Mouse (Mus musculus) inflammation-experienced regulatory T-cells, adult 16 weeks (primary cell): ENCODE measurements around the gene Wbp1l. TPM values are rescaled to one million over a fixed set of nuclear protein-coding genes. Genes with fewer than 3 reads are reported as not detected.

Experiments used
- polyA plus RNA-seq: library from polyadenylated mRNA; unstranded; fragments of 100-300 nt; shearing (Covaris generic); gene quantifications from one replicate; pipeline ENCODE4 v1.2.1, GENCODE M21; 2017

The Wbp1l gene
- polyA plus RNA-seq, result 78.1 TPM

DNA sequence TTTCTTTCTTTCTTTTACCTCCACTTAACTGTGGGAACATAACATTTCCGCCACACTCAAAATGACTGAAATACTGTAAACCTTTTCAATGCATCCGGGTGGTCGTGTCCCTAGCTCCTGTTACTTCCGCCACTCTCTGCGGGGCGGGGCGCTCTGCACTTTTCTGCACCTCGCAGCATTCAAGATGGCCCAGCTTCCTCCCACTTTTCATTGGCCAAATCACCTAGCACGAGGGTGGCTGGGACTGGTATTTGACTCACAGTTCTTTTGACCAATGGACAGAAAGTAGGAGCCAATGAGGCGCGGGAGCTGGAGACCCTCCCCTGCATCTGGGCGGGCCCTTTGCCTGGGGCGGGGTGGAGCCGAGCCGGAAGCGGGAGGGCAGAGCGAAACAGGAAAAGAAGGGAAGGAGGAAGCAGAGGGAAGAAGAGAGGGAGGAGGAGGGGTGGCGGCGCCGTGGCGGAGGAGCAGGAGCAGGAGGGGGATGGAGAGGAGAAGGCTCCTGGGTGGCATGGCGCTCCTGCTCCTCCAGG lies at the start of gene Wbp1l:
TSS of gene Wbp1l (plus strand) at position 365 of the 533 bp plus-strand sequence.

DNA sequence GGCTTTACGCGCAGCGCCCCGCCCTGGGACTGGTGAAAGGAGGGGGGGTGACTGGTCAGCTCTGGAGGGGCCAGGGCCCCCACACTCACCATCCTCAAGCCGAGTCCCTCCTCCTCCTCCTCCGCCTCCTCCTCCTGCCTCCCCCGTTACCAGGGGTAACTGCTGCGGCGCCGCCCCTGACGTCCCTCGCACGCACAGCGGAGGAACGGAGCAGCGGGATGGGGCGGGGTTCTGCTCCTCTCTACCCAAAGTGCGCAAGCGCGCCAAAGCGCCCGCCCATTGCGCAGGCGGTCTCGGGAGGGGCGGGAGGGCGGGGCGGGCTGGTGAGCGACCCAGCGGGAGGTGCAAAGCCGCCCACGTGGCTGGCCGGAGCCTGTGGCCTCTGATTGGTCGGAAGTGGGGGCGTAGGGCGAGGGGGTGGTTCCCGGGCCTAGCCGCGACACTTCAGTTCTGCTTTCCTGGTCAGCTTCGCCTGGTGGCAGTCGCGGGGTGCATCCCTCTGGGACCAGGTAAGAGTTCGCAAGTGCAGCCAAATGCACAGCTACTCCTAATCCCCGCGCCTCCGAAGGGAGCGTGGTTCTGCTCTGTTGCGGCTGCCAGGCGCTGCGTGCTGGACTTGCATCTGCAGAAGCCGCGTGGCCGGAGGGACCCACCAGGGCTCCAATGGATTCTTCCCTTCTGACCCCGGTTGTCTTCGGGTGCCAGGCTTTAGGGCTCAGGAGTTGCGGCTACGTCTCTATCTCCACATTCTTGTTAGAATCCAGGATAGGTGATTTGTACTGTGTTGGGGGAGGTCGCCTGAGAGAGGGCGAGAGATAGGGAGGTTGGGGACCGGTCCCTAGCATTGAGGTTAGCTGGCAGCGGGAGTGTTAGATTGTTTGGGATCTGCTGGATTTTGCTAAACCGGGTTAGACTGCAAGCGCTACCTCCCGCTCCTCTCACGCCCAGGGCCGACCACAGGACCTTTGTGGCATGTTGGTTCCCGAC lies 25.6 kb upstream of the Wbp1l start, which contains the start of the genes Arl3 and Sfxn2:
TSS of gene Arl3 (minus strand) at position 248 of the 987 bp plus-strand sequence.
TSS of gene Sfxn2 (plus strand) at position 415 of the 987 bp plus-strand sequence.

DNA sequence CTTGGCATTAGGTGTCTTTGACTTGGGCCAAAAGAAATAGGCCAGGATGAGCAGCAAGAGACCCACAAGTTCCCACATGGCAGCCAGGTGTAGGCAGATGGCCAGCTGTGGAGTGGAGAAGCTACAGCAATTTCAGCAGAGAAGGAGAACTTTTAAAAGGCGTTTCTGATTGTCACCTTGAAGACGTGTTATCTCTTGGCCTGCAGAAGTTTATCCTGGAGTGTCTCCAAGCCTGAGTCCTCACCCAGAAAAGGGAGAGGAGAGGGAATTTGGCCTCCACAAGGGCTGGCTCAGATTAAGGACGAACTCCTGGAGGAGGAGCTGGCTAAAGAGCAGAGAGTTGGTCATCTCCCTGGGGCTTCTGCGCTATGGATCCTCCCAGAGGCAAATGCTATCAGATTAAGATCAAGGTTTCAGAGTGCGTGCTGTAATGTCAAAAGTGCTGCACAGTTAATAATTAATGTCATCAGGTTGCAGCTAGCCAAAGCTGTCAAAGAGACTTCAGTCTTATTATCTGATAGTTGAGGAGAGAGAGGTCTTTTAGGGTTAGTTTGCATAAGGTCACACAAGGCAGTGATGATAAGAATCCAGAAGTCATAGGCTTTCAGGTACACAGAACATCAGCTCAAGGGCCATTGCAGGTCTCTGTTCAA lies 74.0 kb downstream of the Wbp1l start, which contains the start of gene Cyp17a1:
TSS of gene Cyp17a1 (minus strand) at position 407 of the 653 bp plus-strand sequence.

DNA sequence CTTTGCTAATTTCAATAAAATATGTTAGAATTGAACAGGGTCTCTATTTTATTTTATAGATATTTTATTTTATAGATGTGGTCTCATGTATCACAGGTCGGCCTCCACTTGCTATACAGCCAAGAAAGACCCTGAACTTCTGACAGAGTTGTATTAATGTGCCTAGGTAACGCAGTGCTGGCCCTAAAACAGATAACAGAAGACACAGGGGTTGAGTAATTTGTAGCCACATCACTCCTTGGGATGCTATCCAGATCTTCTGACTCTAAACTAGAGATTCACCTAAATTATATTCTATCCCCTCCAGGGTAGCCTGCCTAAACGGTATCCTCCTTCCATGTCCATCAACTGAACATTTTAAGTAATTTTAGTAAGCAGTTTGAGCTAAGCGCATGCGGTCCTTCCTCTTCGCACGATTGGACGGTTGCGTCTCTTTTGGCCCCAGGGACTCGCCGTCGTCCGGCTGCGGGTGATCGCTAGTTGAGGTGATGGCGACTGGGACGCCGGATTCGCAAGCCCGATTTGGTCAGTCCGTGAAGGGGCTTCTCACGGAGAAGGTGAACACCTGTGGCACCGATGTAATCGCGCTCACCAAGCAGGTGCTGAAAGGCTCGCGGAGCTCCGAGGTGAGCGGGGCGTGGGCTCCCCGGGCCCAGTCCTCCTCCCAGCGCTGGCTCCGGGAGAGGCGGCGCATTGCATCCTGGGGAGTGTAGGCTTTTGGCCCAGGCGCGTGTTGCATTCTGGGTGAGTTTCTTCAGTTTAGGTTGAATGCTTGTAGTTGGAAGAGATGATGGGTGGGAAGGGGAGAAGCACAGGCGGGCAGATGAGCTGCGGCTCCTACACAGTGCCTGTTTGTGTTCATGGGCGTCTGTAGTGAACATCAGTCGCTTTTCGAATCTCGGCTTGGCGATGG lies 90.8 kb downstream of the Wbp1l start, which contains the start of gene Borcs7:
TSS of gene Borcs7 (plus strand) at position 447 of the 913 bp plus-strand sequence.

Other genes with a start within 250 kb of the Wbp1l start
- 0.21 TPM for gene 2310034G01Rik, start 248.8 kb upstream of the Wbp1l start, polyA plus RNA-seq
- gene Actr1a, start 203.3 kb upstream of the Wbp1l start, polyA plus RNA-seq, result 108 TPM
- 45.4 TPM for gene Sufu, start 202.2 kb upstream of the Wbp1l start, polyA plus RNA-seq
- 37.0 TPM for gene Trim8, start 97.4 kb upstream of the Wbp1l start, polyA plus RNA-seq
- gene Arl3, start 25.9 kb upstream of the Wbp1l start, polyA plus RNA-seq, result 27.7 TPM
- gene Sfxn2, start 25.7 kb upstream of the Wbp1l start, polyA plus RNA-seq, result 16.3 TPM
- not detected for gene Cyp17a1, start 74.1 kb downstream of the Wbp1l start, polyA plus RNA-seq
- gene Borcs7, start 90.8 kb downstream of the Wbp1l start, polyA plus RNA-seq, result 5.1 TPM
- 13.8 TPM for gene As3mt, start 108.4 kb downstream of the Wbp1l start, polyA plus RNA-seq
- gene Cnnm2, start 162.5 kb downstream of the Wbp1l start, polyA plus RNA-seq, result 1.9 TPM